Mouse (Mus musculus) forebrain, embryonic 16.5 days (tissue): ENCODE results near the gene A4galt. TPM values are rescaled to one million over a fixed set of nuclear protein-coding genes. Genes with fewer than 3 reads are reported as not detected.
"Not testable (repeated sequence)": the region's sequence is repeated elsewhere in the genome, so short reads cannot be mapped to it uniquely, and the experiment has no call there.

Experiments used
- ATAC-seq: fragments of 200-750 bp; cut with Nextera tagmentation; 2 replicates; pipeline ENCODE4 v1.8.0; 2017; ENCODE audit warnings: mild to moderate bottlenecking, moderate library complexity
- H3K27ac ChIP-seq: fragments of 300-500 bp; sonication (generic); 2 replicates; pipeline ENCODE4 v1.5.1; 2014; ENCODE audit warnings: low read length, control low read depth
- H3K27me3 ChIP-seq: fragments of 300-500 bp; sonication (generic); replicated peaks from 2 replicates; pipeline ENCODE4 v1.6.1; 2014; ENCODE audit warnings: low read length; ENCODE audit not compliant: control insufficient read depth, insufficient read depth
- H3K36me3 ChIP-seq: fragments of 300-500 bp; sonication (generic); 2 replicates; pipeline ENCODE4 v1.6.1; 2014; ENCODE audit not compliant: control insufficient read depth, insufficient read depth
- H3K4me1 ChIP-seq: fragments of 300-500 bp; sonication (generic); replicated peaks from 2 replicates; pipeline ENCODE4 v1.6.1; 2014; ENCODE audit warnings: low read length; ENCODE audit not compliant: control insufficient read depth, insufficient read depth
- H3K4me2 ChIP-seq: fragments of 300-500 bp; sonication (generic); 2 replicates; pipeline ENCODE4 v1.6.1; 2014; ENCODE audit warnings: mild to moderate bottlenecking, low read length, control low read depth
- H3K4me3 ChIP-seq: fragments of 300-500 bp; sonication (generic); replicated peaks from 2 replicates; pipeline ENCODE4 v1.5.1; 2014; ENCODE audit warnings: mild to moderate bottlenecking, low read length, control low read depth
- H3K9ac ChIP-seq: fragments of 300-500 bp; sonication (generic); replicated peaks from 2 replicates; pipeline ENCODE4 v1.6.1; 2014; ENCODE audit warnings: low read depth, low read length, control low read depth
- H3K9me3 ChIP-seq: fragments of 300-500 bp; sonication (generic); 2 replicates; pipeline ENCODE4 v1.6.1; 2016; ENCODE audit warnings: low read length; ENCODE audit not compliant: control insufficient read depth
- WGBS: fragments of 180-500 bp; shearing (Covaris S2); extraction: QIAGEN DNeasy Blood & Tissue Kit; methylation state at CpG from one replicate; pipeline ENCODE4 v1.1.7; 2014; 5-methylcytosine and 5-hydroxymethylcytosine counted together
- polyA plus RNA-seq: library from polyadenylated mRNA; unstranded; fragments of >200 nt; fragmentation: Nextera tagmentation; extraction: Ambion mirVana; gene quantifications from 2 replicates; pipeline ENCODE4 v1.2.1, GENCODE M21; 2015

The A4galt gene
- polyA plus RNA-seq, 1 experiment from 2014 or later: 2.4 TPM

GRCm38 (mm10) chr15:83274237-83274636 lies 22.7 kb upstream of the A4galt start:
- H3K9ac ChIP-seq, H3K4me2 ChIP-seq, H3K4me1 ChIP-seq, H3K27me3 ChIP-seq, H3K4me3 ChIP-seq, H3K9me3 ChIP-seq, H3K27ac ChIP-seq, H3K36me3 ChIP-seq, ATAC-seq: not testable (repeated sequence)

GRCm38 (mm10) chr15:83273017-83273416 lies 21.4 kb upstream of the A4galt start:
- no peak for ATAC-seq
- 89% methylated on average over 2 of the region's 2 CpGs for whole genome bisulfite sequencing

GRCm38 (mm10) chr15:83271221-83271620 lies 19.6 kb upstream of the A4galt start:
- WGBS: 28% methylated on average over 9 of the region's 9 CpGs
- H3K4me2 ChIP-seq, H3K9ac ChIP-seq, H3K4me3 ChIP-seq, H3K27me3 ChIP-seq, ATAC-seq, H3K9me3 ChIP-seq, H3K27ac ChIP-seq, H3K4me1 ChIP-seq, H3K36me3 ChIP-seq: not testable (repeated sequence)

More at GRCm38 (mm10) chr15:83273017-83273416, 21.4 kb upstream of the A4galt start:
- Histone ChIP-seq H3K4me3 (no peak overlapping the region), H3K4me1 (no peaks in the 10 kb centered on the region), H3K4me2 (no peak overlapping the region), H3K9ac (no peak overlapping the region), H3K9me3 (no peaks in the 10 kb centered on the region), H3K27me3 (no peaks in the 10 kb centered on the region), H3K36me3 (no peaks in the 10 kb centered on the region), H3K27ac (no peak overlapping the region)

GRCm38 (mm10) chr15:83269985-83270384 lies 18.4 kb upstream of the A4galt start:
- not testable (repeated sequence) for ATAC-seq, H3K4me3 ChIP-seq, H3K9ac ChIP-seq, H3K9me3 ChIP-seq, H3K4me1 ChIP-seq, H3K36me3 ChIP-seq, H3K27me3 ChIP-seq, H3K27ac ChIP-seq, H3K4me2 ChIP-seq
- WGBS: 92% methylated on average over 6 of the region's 6 CpGs

GRCm38 (mm10) chr15:83268428-83268827 lies 16.9 kb upstream of the A4galt start:
- not testable (repeated sequence) for H3K9ac ChIP-seq, H3K4me2 ChIP-seq, H3K27ac ChIP-seq, H3K4me1 ChIP-seq, H3K4me3 ChIP-seq, ATAC-seq, H3K36me3 ChIP-seq, H3K27me3 ChIP-seq, H3K9me3 ChIP-seq
- 73% methylated on average over 7 of the region's 7 CpGs for WGBS

- no peak for ATAC-seq
- Histone ChIP-seq H3K36me3 (no peaks in the 10 kb centered on the region), H3K27ac (no peak overlapping the region), H3K4me2 (no peak overlapping the region), H3K27me3 (no peaks in the 10 kb centered on the region), H3K9ac (no peak overlapping the region), H3K4me1 (no peaks in the 10 kb centered on the region), H3K4me3 (no peak overlapping the region), H3K9me3 (no peaks in the 10 kb centered on the region)
- WGBS: 18% methylated on average over 1 of the region's 1 CpGs
Observed at GRCm38 (mm10) chr15:83265269-83265668, 13.7 kb upstream of the A4galt start.

- no peaks in the 10 kb centered on the region for H3K4me1 ChIP-seq
- H3K9ac ChIP-seq: no peak overlapping the region
- 77% methylated on average over 5 of the region's 5 CpGs for WGBS
- H3K27ac ChIP-seq: no peak overlapping the region
- H3K36me3 ChIP-seq: no peaks in the 10 kb centered on the region
- ATAC-seq: no peak
- H3K9me3 ChIP-seq: no peaks in the 10 kb centered on the region
- H3K4me3 ChIP-seq: no peak overlapping the region
- H3K27me3 ChIP-seq: no peaks in the 10 kb centered on the region
- no peak overlapping the region for H3K4me2 ChIP-seq
Observed at GRCm38 (mm10) chr15:83263405-83263804, 11.8 kb upstream of the A4galt start.

GRCm38 (mm10) chr15:83257906-83258305 lies 6.3 kb upstream of the A4galt start:
- no peak for ATAC-seq
- H3K27me3 ChIP-seq: peaks cover under 1% of the 10 kb centered on the region; the same call in 1 of the 2 replicates
- 0 out of 2 replicates have a peak overlapping the region, but pooled peaks have one; percentile 28 for H3K4me2 ChIP-seq
- H3K36me3 ChIP-seq: no peaks in the 10 kb centered on the region
- H3K4me1 ChIP-seq: peaks cover 4% of the 10 kb centered on the region; the same call in 1 of the 2 replicates
- no peak overlapping the region for H3K4me3 ChIP-seq
- H3K9me3 ChIP-seq: no peaks in the 10 kb centered on the region
- 29% methylated on average over 13 of the region's 13 CpGs for WGBS
- no peak overlapping the region for H3K27ac ChIP-seq
- no peak overlapping the region for H3K9ac ChIP-seq

GRCm38 (mm10) chr15:83256491-83256890 lies 4.9 kb upstream of the A4galt start:
- Histone ChIP-seq H3K4me2 (no peak overlapping the region), H3K9ac (no peak overlapping the region), H3K27me3 (peaks cover 13% of the 10 kb centered on the region), H3K27ac (no peak overlapping the region), H3K36me3 (no peaks in the 10 kb centered on the region), H3K4me3 (no peak overlapping the region), H3K4me1 (peaks cover 6% of the 10 kb centered on the region), H3K9me3 (no peaks in the 10 kb centered on the region)
- WGBS: 84% methylated on average over 4 of the region's 4 CpGs
- no peak for ATAC-seq

GRCm38 (mm10) chr15:83255944-83256343 lies 4.4 kb upstream of the A4galt start:
- WGBS: 87% methylated on average over 7 of the region's 7 CpGs
- Histone ChIP-seq H3K4me2 (no peak overlapping the region), H3K27me3 (peaks cover 18% of the 10 kb centered on the region), H3K27ac (no peak overlapping the region), H3K4me3 (no peak overlapping the region), H3K4me1 (peaks cover 11% of the 10 kb centered on the region), H3K36me3 (no peaks in the 10 kb centered on the region), H3K9me3 (no peaks in the 10 kb centered on the region), H3K9ac (no peak overlapping the region)
- ATAC-seq: no peak
